Mouse (Mus musculus) megakaryocyte, embryonic 14.5 days (primary cell): ENCODE measurements around the gene Ano7. TPM values are rescaled to one million over a fixed set of nuclear protein-coding genes. Genes with fewer than 3 reads are reported as not detected.

Source experiments
- H3K27me3 ChIP-seq: replicated peaks from 2 replicates; pipeline ENCODE3; 2012; ENCODE audit warnings: inconsistent platforms
- H3K36me3 ChIP-seq: replicated peaks from 2 replicates; pipeline ENCODE3; 2012; ENCODE audit warnings: low read length, inconsistent platforms, mixed read lengths
- H3K4me1 ChIP-seq: 2 replicates; pipeline ENCODE4 v1.6.1; 2012; ENCODE audit warnings: inconsistent platforms
- H3K4me3 ChIP-seq: replicated peaks from 2 replicates; pipeline ENCODE3; 2012; ENCODE audit warnings: moderate library complexity, mild to moderate bottlenecking, inconsistent platforms
- H3K9me3 ChIP-seq: 2 replicates; pipeline ENCODE4 v1.6.1; 2012; ENCODE audit warnings: inconsistent platforms
- FLI1 ChIP-seq: IDR thresholded peaks from 2 replicates; pipeline ENCODE4 v1.6.1; 2012; ENCODE audit warnings: low read length, inconsistent platforms, mixed read lengths
- GATA1 ChIP-seq: IDR thresholded peaks from 3 replicates; pipeline ENCODE4 v1.6.1; 2012; ENCODE audit warnings: mixed read lengths, low read length, inconsistent platforms, borderline replicate concordance
- polyA plus RNA-seq: library from polyadenylated mRNA; stranded (reverse); fragments of >175 nt; gene quantifications from 2 replicates; pipeline ENCODE4 v1.2.3, GENCODE M21; 2012; ENCODE audit warnings: low replicate concordance; ENCODE audit not compliant: insufficient read depth

The Ano7 gene
- 0.02 TPM in 1 of 2 replicates, not detected in the other for polyA plus RNA-seq

GRCm38 (mm10) chr1:93373665-93374064 lies at the start of gene Ano7:
TSS of gene Ano7 (plus strand) at chr1:93373930.
- no peaks in the 10 kb centered on the region for H3K9me3 ChIP-seq
- TF ChIP-seq GATA1 (no peak), FLI1 (no peak)
- peaks cover 15% of the 10 kb centered on the region for H3K36me3 ChIP-seq
- no peak within 1 kb of the TSS for H3K4me3 ChIP-seq
- H3K4me1 ChIP-seq = peaks cover 31% of the 10 kb centered on the region
- peaks cover 28% of the 10 kb centered on the region for H3K27me3 ChIP-seq

- peaks cover 83% of the 10 kb centered on the region for H3K36me3 ChIP-seq
- H3K4me3 ChIP-seq = no peak overlapping the region
- H3K4me1 ChIP-seq = peaks cover 19% of the 10 kb centered on the region
- no peaks in the 10 kb centered on the region for H3K27me3 ChIP-seq
- no peaks in the 10 kb centered on the region for H3K9me3 ChIP-seq
- TF ChIP-seq FLI1 = no peak
- TF ChIP-seq GATA1 = no peak
These were observed 49.8 kb upstream of the Ano7 start for GRCm38 (mm10) chr1:93323973-93324372.

- Histone ChIP-seq H3K36me3 (peaks cover 74% of the 10 kb centered on the region), H3K27me3 (no peaks in the 10 kb centered on the region), H3K4me3 (no peak overlapping the region), H3K4me1 (peaks cover 19% of the 10 kb centered on the region), H3K9me3 (no peaks in the 10 kb centered on the region)
- TF ChIP-seq GATA1 (no peak), FLI1 (no peak)
These were observed 47.3 kb upstream of the Ano7 start for GRCm38 (mm10) chr1:93326446-93326845.

- no peaks in the 10 kb centered on the region for H3K4me1 ChIP-seq
- H3K36me3 ChIP-seq = peaks cover 61% of the 10 kb centered on the region
- TF ChIP-seq GATA1 = no peak
- no peaks in the 10 kb centered on the region for H3K9me3 ChIP-seq
- H3K27me3 ChIP-seq = no peaks in the 10 kb centered on the region
- H3K4me3 ChIP-seq = no peak overlapping the region
These were observed 39.1 kb upstream of the Ano7 start for GRCm38 (mm10) chr1:93334621-93335020.

GRCm38 (mm10) chr1:93342648-93343503 lies 30.9 kb upstream of the Ano7 start, which contains the start of the genes Ppp1r7 and Pask:
TSS of gene Ppp1r7 (plus strand) at chr1:93342854.
TSS of gene Pask (minus strand) at chr1:93343482.
- TF ChIP-seq GATA1 (no peak), FLI1 (no peak)

GRCm38 (mm10) chr1:93343504-93344047 lies 30.2 kb upstream of the Ano7 start:
- H3K4me1 ChIP-seq = peaks cover 39% of the 10 kb centered on the region

More at GRCm38 (mm10) chr1:93342648-93343503, 30.9 kb upstream of the Ano7 start, which contains the start of the genes Ppp1r7 and Pask:
- Histone ChIP-seq H3K9me3 (no peaks in the 10 kb centered on the region), H3K27me3 (no peaks in the 10 kb centered on the region), H3K4me1 (peaks cover 39% of the 10 kb centered on the region), H3K36me3 (peaks cover 28% of the 10 kb centered on the region), H3K4me3 (peak within 1 kb of the TSS; percentile 99)

GRCm38 (mm10) chr1:93347176-93347575 lies 26.6 kb upstream of the Ano7 start:
- no peaks in the 10 kb centered on the region for H3K27me3 ChIP-seq
- peaks cover 69% of the 10 kb centered on the region for H3K36me3 ChIP-seq
- no peak for TF ChIP-seq FLI1
- no peak for TF ChIP-seq GATA1
- H3K4me1 ChIP-seq = peaks cover 28% of the 10 kb centered on the region
- no peaks in the 10 kb centered on the region for H3K9me3 ChIP-seq
- H3K4me3 ChIP-seq = no peak overlapping the region

More at GRCm38 (mm10) chr1:93343504-93344047, 30.2 kb upstream of the Ano7 start:
- TF ChIP-seq GATA1 (no peak), FLI1 (no peak)
- Histone ChIP-seq H3K36me3 (peaks cover 35% of the 10 kb centered on the region), H3K27me3 (no peaks in the 10 kb centered on the region), H3K9me3 (no peaks in the 10 kb centered on the region), H3K4me3 (peak overlapping the region; percentile 99)

- Histone ChIP-seq H3K27me3 (no peaks in the 10 kb centered on the region), H3K9me3 (no peaks in the 10 kb centered on the region), H3K4me1 (peaks cover 17% of the 10 kb centered on the region), H3K4me3 (no peak overlapping the region), H3K36me3 (peaks cover 95% of the 10 kb centered on the region)
- no peak for TF ChIP-seq FLI1
- TF ChIP-seq GATA1 = no peak
These were observed 24.0 kb upstream of the Ano7 start for GRCm38 (mm10) chr1:93349701-93350100.

GRCm38 (mm10) chr1:93352724-93353123 lies 21.0 kb upstream of the Ano7 start:
- no peak for TF ChIP-seq GATA1
- no peak for TF ChIP-seq FLI1
- no peaks in the 10 kb centered on the region for H3K27me3 ChIP-seq
- peaks cover 97% of the 10 kb centered on the region for H3K36me3 ChIP-seq

GRCm38 (mm10) chr1:93362661-93363060 lies 11.1 kb upstream of the Ano7 start:
- H3K4me3 ChIP-seq = no peak overlapping the region
- TF ChIP-seq FLI1 (no peak), GATA1 (no peak)
- H3K4me1 ChIP-seq = 0 out of 2 replicates have a peak, but pooled peaks cover 3% of the 10 kb centered on the region
- H3K9me3 ChIP-seq = no peaks in the 10 kb centered on the region
- peaks cover 96% of the 10 kb centered on the region for H3K36me3 ChIP-seq
- H3K27me3 ChIP-seq = no peaks in the 10 kb centered on the region

More at GRCm38 (mm10) chr1:93352724-93353123, 21.0 kb upstream of the Ano7 start:
- Histone ChIP-seq H3K4me3 (no peak overlapping the region), H3K9me3 (no peaks in the 10 kb centered on the region), H3K4me1 (no peaks in the 10 kb centered on the region)
